Mouse (Mus musculus): ENCODE measurements around the gene Gadl1.
A peak's percentile ranks its signal among the peaks of the same experiment; 100 is the strongest.

- TF ChIP-seq CTCF (IDR thresholded peaks at IDR 0.05; ENCODE audit: extremely low read depth, insufficient read length, insufficient replicate concordance, low read depth, low read length) = peak; percentile 44; the same call in 1 of the 2 replicates
- no peak for TF ChIP-seq POLR2A (IDR thresholded peaks at IDR 0.05; ENCODE audit: low read depth, low read length)
Measured at GRCm38 (mm10) chr9:116059156-116059555, 149.9 kb downstream of the Gadl1 start.
